Mouse (Mus musculus) thymus, postnatal 36 days (tissue): ENCODE measurements around the gene Fbln7.
A peak's percentile ranks its signal among the peaks of the same experiment; 100 is the strongest.

ENCODE experiments used
- DNase-seq, 2 experiments: peaks; one replicate each; pipeline ENCODE4 v3.0.0; 2022; ENCODE audit warnings: mixed read lengths in 2 of 2

The Fbln7 gene

DNA sequence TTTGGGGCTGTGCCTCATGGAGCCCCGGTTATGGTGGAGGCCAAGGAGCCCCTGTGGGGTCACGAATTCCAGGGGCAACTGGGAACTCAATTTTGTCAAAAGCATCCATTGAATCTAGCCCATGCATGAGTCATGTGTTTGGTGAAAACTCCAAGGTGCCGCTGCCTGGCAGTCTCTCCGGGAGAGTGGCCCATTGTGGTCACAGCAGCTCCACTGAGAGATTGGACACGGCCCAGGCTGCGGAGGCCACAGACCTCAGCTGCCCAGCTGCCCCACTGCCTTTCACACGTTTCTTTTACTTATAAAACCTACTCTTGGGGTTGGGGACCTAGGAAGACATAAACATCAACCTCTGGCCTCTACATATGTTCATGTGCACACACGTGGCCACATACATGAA is 12.7 kb downstream of the Fbln7 start:
- DNase-seq = no peak

DNA sequence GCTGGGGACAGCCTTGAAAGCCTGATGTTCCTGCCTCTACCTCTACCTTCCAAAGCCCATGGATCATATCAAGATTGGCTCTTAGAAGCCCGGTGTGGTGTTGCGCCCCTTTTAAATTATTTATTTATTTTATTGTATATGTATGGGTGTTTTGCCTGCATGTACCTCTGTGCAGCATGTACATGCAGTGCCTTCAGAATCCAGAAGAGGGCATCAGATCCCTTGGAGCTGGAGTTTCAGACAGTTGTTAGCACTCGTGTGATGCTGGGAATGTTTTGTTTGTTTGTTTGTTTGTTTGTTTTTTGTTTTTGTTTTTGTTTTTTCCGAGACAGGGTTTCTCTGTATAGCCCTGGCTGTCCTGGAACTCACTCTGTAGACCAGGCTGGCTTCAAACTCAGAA is 18.5 kb downstream of the Fbln7 start:
- DNase-seq = peak; percentile 20 to 24

DNA sequence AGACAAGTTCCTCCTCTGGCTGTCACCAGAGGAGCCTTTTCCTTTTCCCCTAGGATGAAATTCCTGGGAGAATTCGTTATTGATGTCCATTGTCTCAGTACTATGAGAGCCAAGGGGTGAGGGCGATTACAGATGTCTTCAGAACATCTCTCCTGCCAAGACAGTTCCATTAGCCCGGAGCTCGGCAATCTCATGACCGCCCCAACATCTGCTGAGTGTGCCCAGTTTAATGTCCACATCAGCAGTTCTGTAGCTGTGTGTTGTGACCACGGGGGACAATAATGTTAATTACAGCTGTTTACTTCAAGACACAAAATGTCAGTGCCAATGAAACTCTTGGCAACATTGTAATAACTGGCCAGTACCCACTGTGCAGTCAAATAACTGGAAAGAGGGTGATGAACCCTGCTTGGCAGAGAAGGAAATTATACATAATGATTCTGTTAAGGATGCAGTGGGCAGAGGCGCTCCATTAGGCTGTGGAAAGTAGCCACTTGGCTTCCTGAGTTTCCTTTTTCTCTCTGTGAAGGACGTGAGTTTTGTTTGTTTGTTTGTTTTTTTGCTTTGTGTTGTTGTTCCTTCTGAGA is 22.5 kb downstream of the Fbln7 start:
- no peak for DNase-seq

DNA sequence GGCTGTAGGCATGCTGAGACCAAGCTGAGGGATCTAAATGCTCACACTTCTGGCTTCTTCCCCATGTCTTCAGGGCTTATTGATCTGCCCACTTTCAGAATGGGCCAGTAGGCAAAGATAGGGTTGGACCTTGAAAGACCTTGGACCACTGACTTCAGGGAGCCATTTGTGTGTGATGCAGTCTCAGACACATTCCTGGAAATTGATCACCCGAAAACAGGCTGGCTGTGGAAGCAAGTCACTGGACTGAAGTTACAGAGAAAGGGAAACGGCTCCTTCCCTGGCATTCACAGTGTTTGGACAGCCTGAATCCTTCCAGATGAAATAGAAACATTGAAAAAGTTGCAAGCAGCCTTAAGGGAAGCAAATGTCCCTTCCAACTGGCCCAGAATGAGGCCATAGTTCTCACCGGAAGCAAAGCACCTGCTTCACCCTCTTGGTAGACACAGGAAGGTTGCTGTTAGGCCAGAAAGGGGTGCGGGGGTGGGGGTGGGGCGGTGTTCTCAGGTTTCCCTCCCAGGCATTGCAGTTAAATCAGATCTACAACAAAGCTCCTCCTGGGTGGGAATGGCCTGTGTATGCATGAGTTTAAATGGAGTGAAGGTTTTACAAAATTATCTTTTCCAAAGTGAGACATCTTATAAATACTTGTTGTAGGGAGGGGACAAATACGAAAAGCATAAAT is 25.2 kb downstream of the Fbln7 start:
- no peak for DNase-seq

DNA sequence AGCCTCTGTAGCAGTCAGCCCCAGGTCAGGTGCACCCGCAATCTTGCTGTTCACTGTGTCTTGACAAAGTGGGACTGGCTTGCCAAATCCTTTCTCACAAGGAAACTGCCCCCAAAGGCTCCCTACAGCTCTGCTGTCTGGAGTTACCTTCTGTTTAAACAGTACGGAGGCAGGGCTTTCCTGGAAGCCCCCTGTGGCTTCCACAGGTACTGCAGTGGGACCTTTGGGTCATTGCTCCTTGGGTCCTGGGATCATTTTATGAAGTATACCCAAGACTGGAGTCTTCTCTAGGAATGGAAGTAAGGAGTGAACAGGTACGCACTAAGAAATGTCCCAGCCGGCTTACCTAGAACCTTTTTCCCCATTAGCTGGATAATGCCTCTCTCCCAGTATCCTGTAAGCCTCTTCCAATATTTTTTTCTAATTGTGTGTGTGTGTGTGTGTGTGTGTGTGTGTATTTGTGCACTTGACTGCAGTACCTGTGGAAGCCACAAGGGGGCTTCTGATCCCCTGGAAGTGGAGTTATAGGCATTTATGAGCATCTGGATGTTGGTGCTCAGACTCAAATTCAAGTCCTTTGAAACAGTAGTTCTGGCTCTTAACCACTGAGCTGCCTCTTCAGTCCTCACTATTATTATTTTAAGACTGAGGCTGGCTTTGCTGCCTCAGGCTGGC is 28.0 kb downstream of the Fbln7 start:
- DNase-seq = no peak

DNA sequence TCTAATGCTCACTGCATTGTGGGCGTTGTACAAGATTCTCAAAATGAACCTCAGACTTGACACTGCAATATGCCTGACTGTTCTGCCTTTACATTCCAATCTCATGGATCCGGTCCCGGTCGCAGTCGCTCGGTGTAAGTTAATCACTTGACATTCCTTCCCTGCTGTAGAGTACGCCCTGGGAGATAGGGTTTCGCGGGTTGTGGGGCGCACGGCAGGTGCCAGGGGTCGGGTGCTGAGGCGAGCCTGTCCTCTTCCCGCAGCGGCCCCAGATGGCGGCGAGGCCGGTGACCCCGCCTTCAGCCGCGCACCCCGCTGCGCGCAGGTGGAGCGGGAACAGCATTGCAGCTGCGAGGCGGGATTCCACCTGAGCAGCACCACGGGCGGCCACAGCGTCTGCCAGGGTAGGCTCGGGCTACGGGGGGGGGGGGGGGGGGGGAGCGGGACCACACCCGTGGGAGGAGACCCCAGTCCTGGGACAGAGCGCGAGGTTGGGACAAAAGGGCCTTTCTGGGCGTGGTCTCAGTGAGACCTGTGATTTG is 29.5 kb downstream of the Fbln7 start:
- DNase-seq = peak; percentile 8 to 24

DNA sequence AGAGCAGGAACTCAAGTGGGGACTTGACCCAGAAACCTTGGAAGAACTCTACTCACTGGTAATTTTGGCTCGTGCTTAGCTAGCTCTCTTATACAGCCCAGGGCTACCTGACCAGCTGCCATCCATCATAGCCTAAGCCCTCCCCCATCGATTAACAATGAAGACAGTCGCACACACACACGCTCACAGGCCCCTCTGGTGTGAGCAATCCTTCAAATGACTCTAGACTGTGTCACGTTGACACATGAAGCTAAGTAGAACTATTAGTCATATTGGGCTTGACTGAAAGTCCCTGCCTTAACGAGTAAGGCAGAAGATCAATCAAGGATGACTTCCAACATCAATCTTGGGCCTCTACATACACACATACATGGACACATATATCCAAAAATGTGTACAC is 40.1 kb downstream of the Fbln7 start:
- no peak for DNase-seq

DNA sequence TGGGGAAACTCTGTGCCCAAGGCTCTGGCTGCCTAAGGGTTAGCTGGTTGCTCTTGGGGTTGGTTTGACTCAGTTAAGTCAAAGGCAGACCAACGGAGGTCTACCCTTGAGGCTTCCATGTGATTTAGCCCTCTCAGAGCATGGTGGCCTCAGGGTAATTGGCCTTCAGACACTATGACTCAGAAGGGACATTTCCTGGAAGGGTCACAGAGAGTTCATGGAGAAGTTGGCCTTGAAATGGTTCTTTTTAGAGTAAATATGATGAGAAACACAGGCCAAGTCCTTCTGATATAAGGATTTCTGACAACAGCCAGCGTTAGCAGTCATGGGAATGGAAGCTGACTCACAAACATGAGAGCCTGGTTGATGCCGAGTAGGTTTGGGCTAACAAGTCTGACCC is 40.9 kb downstream of the Fbln7 start:
- no peak for DNase-seq

DNA sequence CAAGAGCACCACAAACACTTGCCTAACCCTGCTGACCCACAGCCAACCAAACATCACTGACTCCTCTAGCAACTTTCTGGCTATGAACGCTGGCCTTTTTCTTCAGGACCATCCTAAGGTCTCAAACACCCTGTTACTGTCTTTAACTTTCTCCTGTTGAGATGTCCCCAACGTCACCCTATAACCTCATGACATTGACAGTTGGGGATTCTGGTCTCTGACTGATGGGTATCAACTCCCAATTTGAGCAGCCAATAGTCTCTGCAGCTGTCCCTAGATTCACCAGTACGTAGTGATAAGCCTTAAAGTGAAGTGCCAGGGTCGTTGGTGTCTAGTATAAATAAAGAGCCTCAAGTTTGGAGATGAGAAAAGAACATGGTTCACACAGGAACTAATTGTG is 52.2 kb downstream of the Fbln7 start:
- no peak for DNase-seq

DNA sequence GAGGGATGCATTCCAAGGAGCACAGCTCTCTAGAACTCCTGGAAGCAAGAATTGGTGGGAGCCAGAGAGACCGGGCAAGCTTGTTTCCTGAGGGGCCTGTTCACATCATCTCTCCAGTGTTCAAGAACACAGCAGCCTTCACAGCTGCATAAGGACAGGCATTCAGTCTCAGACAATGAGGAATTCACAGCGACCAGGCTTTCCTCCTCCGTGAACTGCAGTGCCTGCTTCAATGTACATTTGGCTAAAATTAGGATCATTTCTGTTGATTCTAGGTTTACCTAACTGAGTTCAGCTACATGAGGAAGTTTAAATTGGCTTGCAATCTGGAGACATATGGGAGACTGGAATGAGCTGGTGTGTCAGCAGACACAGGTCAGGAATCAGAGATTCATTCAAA is 53.7 kb downstream of the Fbln7 start:
- DNase-seq = no peak

DNA sequence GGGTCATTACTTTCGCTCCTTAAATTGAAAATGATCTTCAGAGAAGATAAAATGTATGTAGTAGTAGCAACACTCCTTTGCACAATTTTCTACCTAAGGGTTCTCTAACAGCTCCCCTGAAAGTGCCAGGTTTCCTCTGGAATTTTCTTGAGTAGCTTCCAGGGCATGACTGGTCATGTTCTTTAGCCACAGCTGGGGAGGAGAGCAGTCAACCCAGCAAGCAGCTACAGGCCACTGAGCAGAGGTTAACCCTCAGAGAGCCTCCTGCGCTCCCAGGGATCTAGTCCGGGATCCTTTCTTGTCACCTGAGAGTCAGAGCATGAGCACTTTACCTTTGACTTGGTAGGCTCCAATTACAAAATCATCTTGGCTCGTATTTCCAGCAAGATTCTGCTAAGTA is 62.0 kb downstream of the Fbln7 start:
- DNase-seq = no peak

DNA sequence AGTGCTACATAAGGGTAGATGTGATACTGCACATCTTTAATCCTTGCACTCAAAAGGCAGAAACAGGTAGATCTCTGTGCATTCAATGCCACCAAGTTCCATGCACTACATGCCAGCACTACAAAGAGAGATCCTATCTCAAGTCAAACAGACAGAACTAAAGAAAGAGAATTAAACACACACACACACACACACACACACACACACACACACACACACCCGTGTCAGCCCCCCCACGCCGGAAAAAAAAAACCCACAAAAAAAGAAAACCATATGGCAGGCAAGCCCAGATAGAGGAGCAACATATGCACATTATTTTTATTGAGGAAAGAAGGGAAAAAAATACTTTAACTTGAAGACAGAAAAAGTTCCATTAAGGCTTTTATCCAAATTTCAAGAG is 65.7 kb downstream of the Fbln7 start:
- DNase-seq = peak; percentile 35 to 37

DNA sequence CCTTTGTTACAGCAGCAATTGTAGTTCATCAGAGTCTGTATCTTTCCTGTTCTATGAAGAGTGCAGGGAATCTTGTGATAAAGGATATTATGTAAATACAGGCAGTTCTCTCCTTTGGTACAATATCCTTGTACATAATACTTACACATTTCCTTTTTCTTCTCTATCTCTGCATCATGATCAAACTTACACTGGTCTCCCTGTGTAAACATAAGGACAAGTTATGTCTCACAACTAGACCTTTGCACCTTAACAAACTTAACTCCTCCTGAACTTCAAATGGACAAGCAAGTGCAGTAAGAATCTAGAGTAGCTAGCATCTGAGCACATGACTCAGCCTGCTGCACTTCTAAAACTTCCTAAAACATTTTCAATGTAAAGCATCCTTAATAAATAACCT is 67.9 kb downstream of the Fbln7 start:
- DNase-seq = no peak

DNA sequence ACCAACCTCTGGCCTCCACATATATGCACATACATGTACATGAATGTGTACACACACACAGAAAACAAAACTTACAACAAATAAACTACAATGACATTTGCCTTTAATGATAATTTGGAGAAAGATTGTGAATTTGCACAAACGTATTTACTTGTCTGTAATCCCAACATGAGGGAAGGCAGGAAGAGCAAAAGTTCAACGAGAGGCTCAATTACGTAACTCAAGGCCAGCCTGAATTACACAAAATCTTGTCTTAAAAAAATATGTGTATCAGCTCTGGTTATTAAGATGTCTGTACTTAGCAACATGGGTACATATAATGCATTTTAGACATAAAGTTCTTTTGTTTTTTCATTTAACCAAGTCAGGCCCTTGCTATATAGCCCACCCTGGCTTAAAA is 73.5 kb downstream of the Fbln7 start:
- no peak for DNase-seq

DNA sequence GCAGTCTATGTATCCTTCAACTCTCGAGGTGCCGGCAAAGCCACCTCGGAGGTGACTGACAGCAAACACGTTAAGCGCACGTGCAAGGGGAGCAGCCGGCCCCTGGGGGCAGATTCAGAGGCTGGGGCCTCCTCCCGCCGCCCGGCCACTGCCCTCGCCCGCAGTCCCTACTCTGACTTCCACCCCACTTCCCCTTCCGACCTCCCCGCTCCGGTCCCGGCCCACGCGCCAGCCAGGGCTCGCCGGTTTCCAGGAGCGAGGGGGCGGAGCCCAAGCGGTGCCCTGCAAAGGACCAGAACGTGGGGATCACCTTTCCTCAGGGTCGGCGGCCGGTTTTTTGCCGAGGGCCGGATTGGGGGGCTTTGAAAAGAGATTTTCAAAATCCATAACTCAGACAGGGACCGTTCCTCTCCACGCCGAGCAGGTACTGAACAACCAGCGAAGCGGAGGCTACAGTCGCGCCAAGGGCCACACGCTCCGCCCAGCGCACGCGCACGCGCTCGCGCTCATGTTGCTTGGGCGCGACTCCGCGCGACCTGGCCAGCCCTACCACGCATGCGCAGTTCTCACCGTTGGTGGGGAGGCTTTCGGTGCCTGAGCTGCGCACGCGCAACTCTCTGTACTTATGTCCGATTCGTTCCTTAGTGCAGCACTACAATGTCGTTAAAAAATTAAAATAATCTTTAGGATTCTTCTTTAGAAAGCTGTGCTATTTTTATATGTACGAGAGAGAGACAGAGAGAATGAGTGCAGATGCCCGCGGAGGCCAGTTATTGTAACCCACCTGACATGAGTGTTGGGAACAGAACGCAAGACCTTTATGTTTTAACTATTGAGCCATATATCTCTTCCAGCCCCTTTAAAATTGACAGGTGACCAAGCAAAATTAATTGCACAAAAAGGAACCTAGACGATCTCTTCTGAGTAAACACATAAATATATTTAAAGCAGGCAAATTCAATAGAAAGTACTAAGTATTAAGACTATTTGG is 81.1 kb downstream of the Fbln7 start, which contains the start of gene Zc3h8:
Zc3h8 (minus strand) TSS at position 540 of the 991 bp plus-strand sequence.
- DNase-seq = peak; percentile 97
